Mouse (Mus musculus) heart, postnatal 4 days (tissue): ENCODE data around the gene Sema6d. TPM values are rescaled to one million over a fixed set of nuclear protein-coding genes. Genes with fewer than 3 reads are reported as not detected.

ENCODE experiments used
- DNase-seq: peaks from one replicate; pipeline ENCODE4 v3.0.0; 2021
- total RNA-seq, 2 experiments: library from RNA; stranded (reverse); gene quantifications; 2 replicates each; pipeline ENCODE4 v1.2.3; 2021

The Sema6d gene
- total RNA-seq, 2 experiments from 2014 or later: 42.9 to 46.6 TPM

DNA sequence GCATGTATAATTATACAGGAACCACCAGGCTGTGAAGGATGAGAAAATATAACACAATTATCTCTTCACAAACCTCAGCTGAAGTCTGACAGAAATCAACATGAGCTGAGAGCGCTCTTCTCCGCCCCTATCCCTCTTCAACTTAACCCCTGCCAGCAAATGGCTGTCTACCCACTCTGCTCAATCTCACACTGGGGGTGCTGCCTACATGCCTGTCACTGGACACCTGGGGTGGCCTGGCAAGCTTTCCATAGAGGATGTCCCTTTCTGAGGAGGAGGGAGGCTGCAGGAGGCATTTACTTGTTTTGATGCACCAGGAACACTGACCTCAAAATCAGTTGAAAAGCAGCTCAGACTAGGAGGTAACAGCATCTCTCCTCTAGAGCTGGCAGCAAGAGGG is 472.3 kb downstream of the Sema6d start:
- DNase-seq: no peak

- DNase-seq: no peak
These were observed 474.0 kb downstream of the Sema6d start for GRCm38 (mm10) chr2:124563759-124564158.

- DNase-seq: no peak
These were observed 484.0 kb downstream of the Sema6d start for GRCm38 (mm10) chr2:124573734-124574133.

- DNase-seq: no peak
These were observed 486.3 kb downstream of the Sema6d start for GRCm38 (mm10) chr2:124576053-124576452.

- no peak for DNase-seq
These were observed 493.8 kb downstream of the Sema6d start for GRCm38 (mm10) chr2:124583561-124583960.

- no peak for DNase-seq
These were observed 503.0 kb downstream of the Sema6d start for GRCm38 (mm10) chr2:124592750-124593149.

DNA sequence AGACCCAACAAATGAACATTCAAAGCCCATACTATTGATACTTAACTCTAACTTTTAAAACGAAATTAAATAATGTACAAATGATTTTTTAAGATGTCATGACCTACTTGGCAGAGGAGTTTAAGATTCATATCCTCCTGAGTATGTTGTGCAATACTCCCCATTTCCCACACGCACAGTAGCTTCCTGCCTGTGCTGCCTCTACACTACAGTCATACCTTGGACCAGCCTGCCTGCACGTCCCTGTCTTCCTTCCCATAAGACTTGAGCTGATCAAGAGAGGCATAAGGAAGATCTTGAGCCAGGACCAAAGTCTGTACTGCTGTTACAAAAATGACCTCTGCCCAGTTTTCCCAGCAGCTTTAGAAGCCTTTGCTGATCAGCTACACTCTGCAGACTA is 509.2 kb downstream of the Sema6d start:
- no peak for DNase-seq

- DNase-seq: no peak
These were observed 512.1 kb downstream of the Sema6d start for GRCm38 (mm10) chr2:124601702-124602378.

- no peak for DNase-seq
These were observed 512.7 kb downstream of the Sema6d start for GRCm38 (mm10) chr2:124602379-124602913.

DNA sequence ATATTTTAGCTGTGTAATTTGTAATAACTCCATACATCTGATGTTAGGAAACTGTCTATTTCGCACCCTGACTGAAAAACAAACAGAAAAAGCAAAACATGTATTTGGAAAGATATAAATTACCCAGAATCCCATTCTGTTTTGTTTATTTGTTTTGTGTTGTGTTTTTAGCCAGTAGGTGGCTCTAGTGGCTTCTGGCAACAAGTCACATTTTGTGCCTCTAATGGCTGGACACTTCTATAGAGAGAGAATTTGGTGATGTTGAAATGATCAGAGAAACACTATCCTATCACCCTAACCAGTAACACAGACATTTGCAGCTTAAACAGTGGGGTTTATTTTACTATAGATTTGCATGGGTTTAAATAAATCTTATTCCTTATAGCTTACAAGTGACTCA is 515.6 kb downstream of the Sema6d start:
- DNase-seq: no peak

DNA sequence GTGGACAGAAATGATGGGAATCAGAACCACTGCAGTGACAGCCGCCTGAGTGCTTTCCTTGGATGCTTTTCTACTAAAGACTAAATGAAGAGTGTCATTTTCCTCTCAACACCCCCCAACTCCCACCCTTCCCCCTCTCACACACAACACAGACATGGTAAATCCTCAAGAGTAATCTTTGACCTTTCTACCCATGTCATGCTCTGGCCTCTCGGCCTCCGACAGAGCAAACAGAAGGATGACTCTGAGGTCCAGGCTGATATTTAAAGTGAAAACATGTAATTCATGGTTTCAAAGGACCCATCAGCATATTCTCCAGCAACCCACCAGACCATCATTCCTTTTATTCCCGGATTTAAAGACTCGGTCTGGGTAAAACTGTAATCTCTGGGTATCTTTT is 518.2 kb downstream of the Sema6d start:
- DNase-seq: no peak

- no peak for DNase-seq
These were observed 518.8 kb downstream of the Sema6d start for GRCm38 (mm10) chr2:124608546-124608945.

- DNase-seq: no peak
These were observed 519.2 kb downstream of the Sema6d start for GRCm38 (mm10) chr2:124609014-124609413.

DNA sequence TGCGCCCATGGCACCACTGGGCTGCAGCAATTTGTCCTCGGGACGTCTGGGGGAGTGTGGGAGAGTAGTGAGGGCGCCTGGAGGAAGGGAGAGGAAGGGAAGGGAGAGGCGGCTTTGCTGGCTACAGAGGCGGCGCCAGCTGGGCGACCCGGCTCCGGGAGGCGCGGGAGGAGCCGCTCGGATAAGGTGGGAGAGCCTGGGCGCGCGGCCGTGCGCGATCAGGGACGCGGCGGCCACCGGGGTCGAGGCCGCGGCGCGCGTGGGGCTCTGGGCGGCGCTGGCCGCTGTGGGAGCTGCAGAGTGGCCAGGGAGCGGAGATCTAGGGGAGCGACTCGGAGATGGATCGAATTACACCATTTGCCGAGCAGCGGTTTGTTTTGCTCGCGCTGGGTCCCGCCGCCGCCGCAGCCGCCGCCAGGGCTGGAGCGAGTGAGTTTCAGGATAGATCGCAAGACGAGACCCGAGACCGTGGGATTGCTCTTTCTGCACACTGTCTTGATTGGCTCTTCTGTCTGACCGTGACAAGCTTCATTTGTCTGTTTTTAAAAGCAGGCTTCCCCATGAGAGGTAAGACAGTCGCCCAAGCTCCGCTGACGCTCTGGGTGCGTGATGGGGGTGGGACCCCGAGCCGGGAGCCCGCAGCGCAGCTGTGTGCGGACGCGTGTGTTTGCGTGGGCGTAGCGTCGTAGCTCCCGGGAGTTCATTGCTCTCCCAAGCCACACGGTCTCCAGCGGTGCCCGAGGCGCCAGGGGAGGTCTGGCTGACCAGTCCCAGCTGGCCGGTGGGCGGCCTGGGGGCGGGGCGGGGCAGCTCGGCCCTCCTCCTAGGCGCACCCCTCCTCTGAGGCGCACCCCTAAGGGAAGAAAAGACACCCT is 520.2 kb downstream of the Sema6d start:
- DNase-seq: peak; percentile 91

DNA sequence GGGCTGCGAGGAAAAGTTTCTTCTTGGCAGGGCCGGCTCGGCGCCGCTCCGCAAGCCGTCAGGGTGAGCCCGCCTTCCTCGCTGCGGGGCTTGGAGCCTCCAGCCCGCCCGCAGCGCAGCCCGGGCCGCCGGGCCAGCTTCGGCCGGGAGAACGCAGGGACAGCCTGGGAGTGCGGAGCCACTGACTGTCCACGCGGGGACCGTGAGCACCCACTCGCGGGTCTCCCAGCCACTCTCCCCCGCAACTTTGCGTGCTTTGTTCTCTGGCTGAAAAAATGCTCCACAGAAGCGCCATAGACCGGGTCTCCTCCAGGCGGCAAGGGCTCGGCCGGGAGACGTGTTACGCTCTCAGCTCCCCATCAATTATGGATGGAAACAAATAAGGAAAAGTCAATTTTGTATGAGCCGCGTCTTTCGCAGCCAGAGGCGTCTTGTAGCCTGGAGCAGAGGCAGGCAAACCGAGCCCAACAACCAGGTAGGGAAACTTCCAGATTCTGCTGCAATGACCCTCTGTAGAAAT is 520.9 kb downstream of the Sema6d start:
- no peak for DNase-seq

DNA sequence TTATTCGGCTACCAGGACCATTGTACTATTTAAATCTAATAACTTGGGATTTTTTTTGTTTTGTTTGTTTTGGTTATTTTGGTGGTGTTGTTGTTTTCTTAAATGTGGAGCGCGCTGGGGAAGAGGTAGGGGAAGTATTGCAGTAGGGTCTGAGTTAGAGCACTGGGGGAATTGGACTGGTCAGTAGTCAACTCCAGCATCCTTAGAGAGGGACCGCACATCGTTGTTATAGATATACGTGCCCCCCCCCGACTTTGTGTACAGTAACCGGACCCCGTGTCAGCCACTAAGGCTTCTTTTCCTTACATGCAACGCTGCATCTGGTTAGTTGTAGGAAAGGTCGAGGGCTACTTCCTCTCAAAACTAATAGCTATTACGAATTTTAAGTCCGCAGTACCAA is 521.5 kb downstream of the Sema6d start:
- no peak for DNase-seq

GRCm38 (mm10) chr2:124612276-124612675 is 522.5 kb downstream of the Sema6d start:
- DNase-seq: no peak

GRCm38 (mm10) chr2:124612727-124613510 is 523.1 kb downstream of the Sema6d start:
- no peak for DNase-seq

DNA sequence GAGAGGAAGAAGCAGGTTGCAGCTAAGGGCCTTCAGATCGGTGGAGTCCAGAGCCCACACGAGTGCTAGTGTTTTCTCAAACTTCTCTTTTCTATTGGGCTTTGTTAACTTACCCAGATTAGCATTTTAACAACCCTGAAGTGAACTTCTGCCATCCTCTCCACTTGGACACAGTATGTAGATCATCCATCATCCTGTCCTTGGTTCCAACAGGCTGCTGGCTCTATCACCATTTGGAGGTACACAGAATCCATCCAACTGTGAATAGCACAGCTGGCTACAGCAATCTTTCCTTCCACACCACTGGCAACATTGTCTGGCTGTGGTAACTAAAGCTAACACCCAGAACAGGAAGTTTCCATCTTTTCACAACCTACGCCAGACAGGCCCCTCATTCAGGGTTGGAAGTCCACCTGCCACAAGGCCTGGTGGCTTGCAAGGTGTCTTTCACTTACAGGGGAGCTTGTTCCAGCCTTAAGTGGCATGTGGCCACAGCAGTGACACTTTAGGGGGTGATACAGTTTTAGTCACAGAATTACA is 524.0 kb downstream of the Sema6d start:
- DNase-seq: no peak

DNA sequence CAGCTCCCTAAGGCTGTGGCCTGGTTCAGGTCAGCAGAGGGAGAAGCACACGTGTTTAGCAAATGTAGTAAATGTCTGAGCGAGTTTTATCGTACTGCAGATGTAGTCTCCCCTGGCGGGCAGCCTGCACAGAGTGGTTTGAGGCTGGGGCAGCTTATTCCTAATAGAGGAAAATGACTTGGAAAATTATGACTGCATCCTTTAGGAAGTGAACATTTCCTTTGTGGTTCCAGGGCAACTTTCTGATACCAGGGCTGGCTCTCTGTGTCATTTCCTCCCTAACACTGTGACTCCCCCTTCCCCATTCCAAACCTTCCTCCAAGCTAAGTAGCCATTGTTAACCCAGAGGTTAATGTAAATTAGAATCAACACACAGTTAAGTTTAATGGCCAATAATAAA is 527.0 kb downstream of the Sema6d start:
- DNase-seq: no peak

- peak; percentile 67 for DNase-seq
These were observed 527.7 kb downstream of the Sema6d start for GRCm38 (mm10) chr2:124617440-124617839.

GRCm38 (mm10) chr2:124618091-124618490 is 528.3 kb downstream of the Sema6d start:
- DNase-seq: no peak
